Mouse (Mus musculus) layer of hippocampus, adult 9-10 months (tissue): ENCODE measurements around the gene Rgp1.
A peak's percentile ranks its signal among the peaks of the same experiment; 100 is the strongest.
"Not testable (repeated sequence)": the region's sequence is repeated elsewhere in the genome, so short reads cannot be mapped to it uniquely, and the experiment has no call there.

Source experiments
- DNase-seq: peaks from one replicate; pipeline ENCODE4 v3.0.0; 2022; ENCODE audit warnings: low spot score

Rgp1 gene

DNA sequence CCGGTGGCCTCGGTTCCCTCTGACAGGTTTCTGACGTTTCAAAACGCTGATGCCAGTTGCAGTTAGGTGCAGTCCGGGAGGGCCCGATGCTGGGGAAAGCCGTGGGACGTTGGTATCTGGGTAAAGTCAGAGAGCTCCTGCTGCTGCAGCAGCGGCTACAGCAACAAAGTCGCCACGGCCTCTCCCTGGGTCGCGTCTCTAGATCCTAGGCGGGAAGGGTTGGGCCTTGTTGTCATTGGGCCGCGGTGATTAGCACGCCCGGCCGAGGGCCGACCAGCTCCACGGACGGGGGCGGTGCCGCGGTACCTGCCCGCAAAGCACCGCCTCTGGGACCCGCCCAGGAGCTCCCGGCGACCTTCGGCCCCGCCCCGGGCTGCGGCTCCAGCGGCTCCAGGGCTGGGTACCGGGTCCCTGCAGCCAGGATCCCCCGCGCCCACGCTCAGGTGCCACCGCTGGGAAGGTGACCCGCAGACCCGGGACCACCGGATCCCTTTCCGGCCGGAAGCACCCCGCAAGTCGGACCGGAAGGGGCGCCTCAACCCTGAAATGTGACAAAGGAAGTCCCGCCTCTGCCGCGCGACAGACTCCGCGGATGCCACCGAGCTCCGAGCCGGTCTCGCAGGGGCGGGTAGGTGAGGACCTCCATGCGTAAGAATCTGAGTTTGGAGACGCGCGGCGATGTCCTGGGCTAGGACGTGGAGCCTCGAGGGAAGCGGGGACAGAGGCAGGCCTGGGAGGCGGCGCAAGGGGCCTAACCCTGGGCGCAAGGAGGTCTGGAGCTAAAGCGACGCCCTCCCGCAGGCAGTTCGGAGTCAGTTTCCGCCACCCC, at the start of gene Rgp1, which contains the start of gene Gba2:
Rgp1 (plus strand) TSS at position 340 of the 829 bp plus-strand sequence.
Gba2 (minus strand) TSS at position 498 of the 829 bp plus-strand sequence.
- peak; percentile 68 for DNase-seq

DNA sequence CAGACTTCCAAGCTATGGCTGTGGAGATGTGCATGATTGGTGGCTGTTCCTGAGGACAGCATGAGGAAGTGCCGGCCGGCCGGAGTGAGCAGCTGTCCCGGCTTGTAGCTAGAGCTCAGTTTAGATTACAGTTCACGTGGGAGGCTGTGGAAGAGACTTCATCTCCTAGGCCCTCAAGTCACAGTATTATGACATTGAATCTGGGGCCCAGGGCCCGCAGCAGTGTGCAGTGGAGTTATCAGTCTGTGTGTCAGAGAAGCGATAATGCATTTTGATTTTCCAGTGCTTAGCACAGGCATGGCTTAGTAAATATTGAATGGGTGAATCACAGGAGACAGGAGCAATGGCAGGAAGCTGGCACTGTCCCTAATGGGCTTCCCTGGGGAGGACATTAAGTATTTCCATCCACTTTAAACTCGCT, 48.4 kb upstream of the Rgp1 start:
- no peak for DNase-seq

DNA sequence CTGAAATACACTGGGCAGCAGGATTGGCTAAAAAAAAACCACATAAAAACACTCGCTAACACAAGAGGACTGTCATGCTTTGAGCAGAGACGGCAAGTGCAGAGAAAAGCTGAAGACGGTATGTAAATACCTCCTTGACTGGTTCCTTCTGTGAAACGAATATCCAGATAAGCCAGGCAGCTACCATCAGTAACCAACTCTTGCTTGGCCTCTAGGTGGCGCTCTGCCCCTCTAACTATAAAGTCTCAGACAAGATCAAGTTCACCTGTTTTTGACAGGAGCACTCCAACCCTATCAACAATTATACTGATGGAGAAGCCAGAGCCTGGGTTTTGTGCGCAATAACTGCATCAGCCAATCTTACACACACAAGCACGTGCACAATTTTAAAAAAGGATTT, 47.9 kb upstream of the Rgp1 start:
- peak; percentile 64 for DNase-seq

DNA sequence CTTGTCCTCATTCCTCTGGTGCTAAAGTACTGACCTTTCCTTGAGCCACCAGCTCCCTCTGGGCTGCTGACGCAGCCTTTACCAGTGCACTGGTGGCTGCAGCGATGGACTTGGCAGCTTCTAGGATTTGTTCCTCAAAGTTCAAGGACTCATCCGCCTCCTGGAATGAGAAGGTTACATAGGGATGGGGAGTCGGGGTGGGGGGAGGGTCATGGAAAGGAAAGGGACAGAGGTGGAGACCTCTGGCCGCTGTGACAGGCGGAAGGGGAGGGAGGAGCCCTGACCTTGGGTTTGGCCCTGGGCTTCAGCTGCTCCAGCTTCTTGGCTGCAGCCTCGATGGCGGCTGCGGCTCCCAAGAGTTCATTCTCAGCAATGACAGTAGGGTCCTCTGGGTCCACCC, 45.2 kb upstream of the Rgp1 start:
- no peak for DNase-seq

DNA sequence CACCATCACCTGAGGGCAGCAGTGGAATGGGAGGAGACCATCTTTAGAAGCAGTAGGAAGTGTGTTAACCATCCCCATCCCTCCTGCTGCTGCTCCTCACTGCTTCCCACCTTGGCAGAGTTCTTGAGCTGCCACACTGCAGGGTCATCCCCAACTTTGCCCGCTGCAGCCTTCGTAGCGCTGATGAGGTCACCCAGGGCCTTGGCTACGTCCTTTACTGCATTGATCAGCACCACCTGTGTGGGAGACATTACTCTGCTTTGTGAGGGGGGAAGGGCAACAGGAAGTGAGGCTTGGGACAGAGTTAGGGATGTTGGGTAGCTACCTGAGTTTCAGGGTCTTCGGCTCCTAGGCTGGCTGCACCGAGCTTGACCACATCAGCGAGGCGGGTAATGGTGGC, 42.9 kb upstream of the Rgp1 start:
- no peak for DNase-seq

DNA sequence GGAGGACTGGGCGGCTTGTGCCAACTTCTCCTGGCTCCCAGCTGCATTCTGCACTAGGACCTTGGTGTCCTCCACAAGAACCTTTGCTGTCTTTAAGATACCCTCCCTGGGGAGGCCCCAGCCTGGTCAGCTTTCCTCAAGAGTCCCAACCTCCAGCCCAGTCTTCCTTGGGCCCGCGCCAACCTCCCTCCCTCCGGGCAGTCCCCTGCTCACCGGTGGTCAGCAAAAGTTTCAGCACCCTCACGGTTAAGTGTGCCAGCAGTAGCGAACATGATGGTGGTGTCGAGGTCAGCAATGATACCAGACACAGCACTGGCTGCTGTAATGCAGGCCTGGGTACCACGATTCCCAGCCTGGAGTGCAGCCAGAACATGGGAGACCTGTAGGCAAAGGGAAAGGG, 42.5 kb upstream of the Rgp1 start:
- no peak for DNase-seq

DNA sequence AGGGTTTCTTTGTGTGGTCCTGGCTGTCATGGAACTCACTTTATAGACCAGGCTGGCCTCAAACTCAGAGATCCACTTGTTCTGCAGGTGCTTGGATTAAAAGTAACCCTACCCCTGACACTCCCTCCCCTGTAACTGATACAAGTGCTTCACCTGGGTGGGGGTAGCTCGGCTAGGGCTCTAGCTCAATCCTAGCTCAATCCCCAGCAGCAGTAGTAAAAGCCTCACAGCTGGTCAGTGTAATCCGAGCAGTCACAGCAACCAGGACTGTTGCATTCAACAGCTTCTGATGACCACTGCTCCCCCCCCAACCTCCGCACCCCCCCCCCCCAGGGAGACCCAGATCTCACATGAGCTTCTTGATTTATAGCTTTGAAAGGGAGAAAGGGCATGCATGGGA, 36.5 kb upstream of the Rgp1 start:
- no peak for DNase-seq

DNA sequence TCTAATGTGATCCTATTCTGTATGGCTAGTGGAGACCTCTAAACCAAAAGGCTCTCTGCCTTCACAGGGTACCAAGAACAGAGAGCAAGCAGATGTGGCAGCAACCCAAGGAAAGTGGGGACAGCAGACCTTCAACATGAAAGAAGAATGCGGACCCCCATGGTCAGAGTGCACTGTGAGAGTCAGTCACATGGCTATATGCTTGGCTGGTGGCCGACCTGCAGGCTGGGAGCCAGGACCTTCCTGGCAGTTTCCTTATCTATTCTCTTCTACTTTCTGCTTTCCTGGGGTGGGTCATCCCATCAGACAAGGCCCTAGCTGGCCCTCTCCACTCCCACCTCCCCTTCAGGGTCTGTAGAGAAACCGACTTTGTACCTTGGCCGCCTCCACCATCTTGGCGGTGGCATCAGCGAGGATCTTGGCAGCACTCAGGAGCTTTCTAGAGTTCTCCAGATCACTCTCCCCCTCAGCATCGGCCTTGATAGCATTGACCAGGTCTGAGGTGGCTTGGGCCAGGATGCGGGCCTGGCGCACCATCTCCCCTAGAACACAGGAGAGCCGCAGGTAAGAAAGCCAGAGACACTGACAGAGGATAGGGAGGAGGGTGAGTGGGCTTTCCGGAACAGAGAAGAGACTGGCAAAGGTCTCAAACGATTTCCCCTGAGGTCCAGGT, 32.0 kb upstream of the Rgp1 start:
- DNase-seq = no peak

DNA sequence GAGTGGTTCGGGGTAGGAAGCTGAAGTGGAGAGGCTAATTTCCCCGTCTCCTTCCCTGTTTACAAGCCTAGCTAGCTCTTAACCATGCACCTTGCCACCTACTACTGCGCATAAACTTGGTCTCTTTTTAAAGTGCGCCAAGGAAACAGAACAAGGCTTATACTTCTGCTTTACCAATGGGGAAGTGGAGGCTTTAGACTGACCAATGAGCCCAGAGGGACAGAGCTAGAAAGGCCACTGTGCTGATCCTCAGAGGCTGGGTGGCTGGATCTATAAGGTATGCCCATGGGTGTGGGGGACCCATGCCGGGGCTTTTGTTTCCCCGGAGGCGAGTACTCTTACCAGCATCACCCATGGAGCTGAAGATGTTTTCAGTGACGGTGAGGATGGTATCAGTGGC, 31.4 kb upstream of the Rgp1 start:
- DNase-seq = no peak

DNA sequence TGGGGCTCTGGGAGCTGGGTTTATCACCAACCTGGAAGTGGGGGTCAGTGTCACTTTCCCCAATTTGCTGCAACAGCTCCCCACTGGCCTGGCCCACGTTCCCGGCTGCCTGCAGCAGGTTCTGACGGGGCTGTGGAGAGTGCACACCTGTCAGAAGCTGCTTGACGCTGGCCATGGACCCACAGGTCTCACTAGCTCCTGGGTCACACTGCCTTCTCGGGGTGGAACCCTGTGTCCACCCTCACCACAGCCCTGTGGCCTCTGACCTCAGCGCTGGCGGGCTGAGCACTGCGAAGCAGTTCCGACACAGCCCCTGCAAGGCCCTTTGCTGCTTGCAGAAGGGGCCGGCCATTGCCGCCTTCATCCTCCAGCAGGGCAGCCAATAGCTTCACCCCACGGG, 29.5 kb upstream of the Rgp1 start:
- no peak for DNase-seq

DNA sequence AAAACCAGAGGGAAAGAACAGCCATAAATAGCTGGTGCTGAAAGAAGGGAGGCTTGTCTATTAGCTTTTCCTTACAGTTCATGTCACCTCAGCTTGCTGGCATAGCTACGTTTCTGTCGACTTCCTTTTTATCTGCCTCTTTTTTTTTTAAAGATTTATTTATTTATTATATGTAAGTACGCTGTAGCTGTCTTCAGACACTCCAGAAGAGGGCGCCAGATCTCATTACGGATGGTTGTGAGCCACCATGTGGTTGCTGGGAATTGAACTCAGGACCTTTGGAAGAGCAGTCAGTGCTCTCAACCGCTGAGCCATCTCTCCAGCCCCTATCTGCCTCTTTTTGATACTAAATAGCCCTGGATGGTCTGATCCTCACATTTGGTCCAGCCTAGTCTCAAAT, 26.7 kb upstream of the Rgp1 start:
- not testable (repeated sequence) for DNase-seq

DNA sequence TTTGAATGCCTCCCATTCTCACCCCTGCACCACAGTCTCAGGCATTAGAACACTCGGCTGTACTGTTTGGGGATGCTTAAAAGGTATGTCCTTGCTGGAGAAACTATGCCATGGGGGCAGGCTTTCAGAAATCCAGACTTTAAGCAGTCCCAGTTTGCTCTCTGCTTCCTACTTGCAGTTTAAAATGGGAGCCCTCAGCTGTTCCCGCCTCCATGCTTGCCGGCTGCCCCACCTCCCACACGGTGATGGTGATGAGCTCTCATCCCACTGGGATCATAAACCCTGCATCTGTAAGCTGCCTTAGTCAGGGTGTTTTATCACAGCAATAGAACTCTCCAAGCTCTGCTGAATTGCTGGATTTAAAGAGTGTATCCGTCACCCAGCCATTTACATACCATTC, 26.1 kb upstream of the Rgp1 start:
- DNase-seq = no peak

DNA sequence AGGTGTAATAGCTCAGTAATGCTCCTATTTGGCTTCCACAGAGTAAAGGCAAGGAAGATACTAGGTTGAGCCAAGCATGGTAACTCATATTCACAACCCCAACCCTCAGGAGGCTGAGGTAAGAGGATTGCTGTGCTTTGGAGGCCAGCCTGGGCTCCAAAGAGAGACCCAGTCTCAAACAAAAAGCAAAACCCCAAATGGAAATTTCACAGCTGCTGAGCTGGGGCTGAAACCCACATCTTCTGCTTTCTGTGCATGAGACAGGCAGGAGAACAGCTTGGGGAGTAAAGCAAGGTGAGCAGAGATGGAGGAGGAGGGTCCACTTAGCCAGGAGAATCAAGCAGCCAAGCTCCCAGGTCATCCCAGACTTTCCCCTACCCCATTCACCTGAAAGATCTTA, 24.6 kb upstream of the Rgp1 start:
- DNase-seq = no peak

DNA sequence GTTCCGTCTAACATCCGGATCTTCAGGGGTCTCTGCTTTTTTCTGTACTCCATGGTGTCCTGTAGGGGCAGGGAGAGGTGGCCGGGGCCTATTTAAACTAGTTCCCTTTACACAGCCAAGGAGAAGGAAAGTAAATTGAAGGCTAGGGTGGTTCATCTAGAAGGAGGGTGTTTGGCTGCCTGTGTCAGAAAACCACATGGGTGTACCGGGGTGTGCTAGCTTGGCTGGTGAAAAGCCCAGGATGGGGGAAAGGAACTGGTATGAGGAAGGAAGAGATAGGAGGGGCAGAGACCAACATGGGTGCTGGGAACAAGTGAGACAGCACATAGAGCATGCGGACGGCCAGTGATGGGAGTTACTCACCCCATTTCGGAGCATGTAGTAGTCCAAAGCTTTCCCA, 22.6 kb upstream of the Rgp1 start:
- no peak for DNase-seq

DNA sequence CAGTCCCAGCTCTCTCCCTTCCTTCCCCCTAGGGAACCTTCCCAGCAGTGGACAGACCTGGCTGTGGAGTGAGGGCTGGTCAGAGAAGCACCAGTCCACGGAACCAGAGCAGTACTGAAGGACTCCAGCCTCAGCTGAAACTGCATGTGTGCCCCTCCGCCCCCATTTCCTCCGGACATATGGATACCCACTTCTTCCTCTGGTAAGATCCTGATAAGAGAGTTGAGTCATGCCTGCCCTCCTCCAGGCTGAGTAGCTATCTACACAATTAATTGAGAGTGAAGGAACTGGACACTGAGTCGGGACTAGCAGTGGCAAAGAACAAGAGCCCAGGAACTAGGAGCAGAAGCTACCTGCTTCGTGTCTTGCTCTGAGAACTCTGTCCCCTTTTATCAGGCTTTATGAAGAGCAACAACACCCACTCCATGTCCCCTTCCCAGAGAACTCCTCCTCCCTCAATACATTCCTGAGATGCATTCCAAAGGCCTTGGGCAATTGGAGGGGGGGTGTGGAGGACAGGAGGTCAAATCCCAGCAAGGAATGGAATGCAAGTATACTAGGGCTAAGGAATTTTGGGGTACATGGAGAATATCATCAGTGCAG, 20.4 kb upstream of the Rgp1 start:
- DNase-seq = no peak

DNA sequence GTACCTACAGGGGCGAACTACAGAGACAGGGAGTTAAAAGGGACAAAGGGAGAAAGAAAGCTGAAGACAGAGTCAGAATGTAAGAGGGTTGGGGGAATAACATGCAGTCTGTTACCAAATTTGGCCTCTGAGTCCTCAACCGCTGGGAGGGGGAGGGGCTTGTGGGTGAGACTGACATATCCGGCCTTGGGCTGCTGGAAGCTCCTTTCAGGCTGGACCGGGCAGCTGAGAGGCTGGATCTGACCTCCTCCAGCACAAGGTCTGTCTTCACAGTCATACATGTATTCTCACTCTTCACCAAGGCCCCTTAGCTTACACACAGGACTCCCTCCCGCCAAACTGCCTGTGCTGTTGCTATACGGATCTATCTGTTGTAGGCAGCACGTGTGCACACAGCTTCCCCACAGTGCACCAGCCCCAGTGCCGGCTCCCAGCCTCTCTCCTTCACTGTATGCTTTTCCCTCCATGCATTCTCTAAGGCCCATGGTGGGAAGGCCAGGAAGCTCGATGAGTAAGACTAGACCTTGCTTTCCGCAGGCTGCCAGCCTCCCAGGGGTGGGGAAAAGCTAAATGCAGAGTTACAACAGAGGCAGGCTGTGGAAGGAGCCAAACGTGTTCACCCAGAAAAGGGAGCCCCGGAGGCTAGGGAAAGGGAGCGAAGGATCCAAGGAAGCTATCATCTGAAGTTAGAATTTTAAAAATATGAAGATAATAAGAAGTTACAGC, 19.7 kb upstream of the Rgp1 start:
- DNase-seq = no peak

DNA sequence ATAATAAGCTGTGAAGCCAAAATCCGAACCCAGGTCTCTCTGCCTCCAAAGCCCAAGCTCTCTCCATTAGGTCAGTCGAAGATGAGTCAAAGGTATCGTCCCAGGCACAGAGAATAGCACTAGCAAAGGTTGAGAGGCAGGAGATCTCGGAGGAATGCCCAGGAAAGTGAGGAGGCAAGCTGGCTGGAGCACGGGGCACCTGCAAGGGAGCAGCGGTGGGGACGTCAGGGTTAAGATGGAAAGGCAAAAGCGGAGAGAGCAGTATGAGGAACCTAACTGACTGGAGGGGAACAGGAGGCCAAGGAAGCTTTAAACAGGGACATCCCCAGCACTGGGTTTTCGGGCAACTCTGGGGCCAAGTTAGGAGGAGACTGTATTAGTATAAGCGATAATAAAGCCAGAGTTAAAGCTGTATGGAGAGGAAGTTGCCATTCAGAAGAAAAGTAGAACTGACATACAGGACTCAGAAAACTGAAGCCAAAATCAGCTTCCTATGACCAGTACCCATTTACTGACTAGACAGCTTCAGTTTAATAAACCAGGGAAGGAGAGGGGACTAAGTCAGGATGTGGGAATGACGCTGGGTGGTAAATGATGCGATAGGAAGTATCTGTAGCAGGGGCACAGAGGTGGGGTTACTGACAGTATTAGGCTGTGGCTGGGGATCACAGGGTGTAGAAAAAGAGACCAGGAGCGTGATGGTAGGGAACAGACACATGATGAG, 18.8 kb upstream of the Rgp1 start:
- DNase-seq = no peak

DNA sequence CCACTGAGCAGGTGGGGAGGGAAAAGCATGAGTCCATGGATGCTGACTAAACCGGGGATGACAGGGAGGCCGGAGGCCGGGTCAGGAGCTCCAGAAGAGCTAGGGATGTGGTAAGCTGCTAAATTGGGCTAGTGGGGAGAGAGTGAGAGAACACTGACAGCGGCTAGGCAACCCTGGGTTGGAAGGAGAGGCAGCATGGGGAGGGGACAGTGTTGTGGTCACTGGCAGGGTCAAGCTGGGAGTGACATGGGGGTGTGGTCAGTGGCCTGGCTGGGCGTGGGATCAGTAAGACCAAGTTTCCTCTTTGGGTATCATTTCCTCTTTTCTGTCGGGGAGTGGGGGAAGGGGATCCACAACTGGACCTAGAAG, 18.3 kb upstream of the Rgp1 start:
- no peak for DNase-seq

DNA sequence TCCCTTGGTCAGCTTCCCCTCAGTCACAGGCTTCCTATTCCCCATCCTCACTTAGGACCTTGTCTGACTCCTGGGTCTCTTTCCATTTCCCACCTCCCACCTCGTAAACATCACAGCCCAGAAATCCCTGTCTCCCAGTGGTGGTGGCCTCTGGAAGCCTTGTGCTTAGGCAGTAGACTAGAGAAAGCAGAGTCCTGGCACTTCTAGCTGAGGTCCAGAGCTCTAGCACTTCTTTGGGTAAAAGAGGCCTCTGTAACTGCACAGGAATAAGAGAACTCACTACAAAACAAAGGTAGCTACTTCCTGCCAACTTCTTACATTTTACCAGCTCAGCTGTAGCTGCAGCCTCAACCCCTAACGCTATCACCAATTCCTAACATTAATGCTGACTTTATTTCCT, 17.5 kb upstream of the Rgp1 start:
- DNase-seq = no peak

DNA sequence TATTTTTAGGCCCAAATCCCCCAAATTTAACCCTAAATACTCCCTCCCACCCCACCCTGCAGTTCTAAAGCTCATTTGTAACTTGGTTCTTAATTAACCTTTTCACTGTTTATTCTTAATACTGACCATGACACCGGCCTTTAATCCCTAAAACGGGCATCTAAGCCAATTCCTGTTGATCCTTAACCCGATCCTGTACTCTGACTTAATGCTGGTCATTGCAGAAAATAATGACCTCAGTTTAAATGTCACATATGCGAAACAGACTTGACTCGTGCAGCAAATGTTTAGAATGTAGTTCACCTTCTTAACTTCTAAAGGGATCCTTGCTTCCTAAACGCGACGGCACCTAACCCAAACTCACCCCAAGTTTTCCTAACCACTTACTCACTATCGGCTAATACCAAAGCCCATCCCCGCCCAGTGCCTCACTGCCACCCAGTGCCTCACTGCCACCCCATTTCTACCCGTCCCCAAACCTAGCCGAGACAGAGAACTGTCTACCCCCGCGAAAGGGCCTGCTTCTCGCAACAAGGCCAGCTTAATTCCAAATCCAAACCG, 17.0 kb upstream of the Rgp1 start:
- no peak for DNase-seq

DNA sequence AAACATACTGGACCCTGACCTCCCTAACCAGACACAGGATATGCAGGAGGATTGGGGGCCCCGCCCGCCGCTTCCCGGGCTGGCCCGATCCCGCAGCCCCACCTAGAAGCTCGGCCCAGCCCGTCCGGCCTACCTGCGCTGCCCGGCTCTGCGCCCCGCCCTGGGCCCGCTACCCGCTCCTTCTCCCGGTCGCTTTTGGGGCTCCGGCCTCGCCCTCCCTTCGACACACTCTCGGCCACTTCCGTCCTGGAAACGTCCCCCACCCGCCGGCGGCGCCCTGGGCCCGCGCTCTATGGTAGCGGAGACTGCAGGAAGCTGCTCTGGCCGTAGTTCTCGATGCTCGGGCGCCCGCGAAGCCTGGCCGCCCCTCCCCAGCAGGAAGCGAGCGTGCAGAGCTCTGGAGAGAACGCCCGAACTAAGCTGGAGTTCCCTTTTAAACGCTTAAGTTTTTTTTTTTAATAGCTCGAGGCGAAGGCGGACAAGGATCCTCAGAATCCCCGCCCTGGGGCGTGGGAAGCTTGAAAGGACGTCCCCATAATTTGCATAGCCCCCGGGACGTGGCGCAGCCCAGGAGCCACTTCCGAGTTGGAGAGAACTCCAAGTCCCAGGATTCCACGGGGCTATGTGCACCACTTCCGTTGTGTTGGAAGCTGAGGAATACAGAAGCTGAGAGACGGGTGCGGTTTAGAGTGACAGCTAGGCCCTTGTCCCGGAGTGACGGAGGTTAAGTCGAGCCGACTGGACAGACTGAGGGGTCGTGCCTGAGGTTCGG, 16.3 kb upstream of the Rgp1 start, which contains the start of the genes Creb3 and Tln1:
Creb3 (plus strand) TSS at position 336 of the 772 bp plus-strand sequence.
Tln1 (minus strand) TSS at position 695 of the 772 bp plus-strand sequence.
- DNase-seq = peak; percentile 94
